Mouse (Mus musculus) right cerebral cortex, postnatal 4 days (tissue): ENCODE results near the gene Eln.
A peak's percentile ranks its signal among the peaks of the same experiment; 100 is the strongest.

Source experiments
- DNase-seq: peaks from one replicate; pipeline ENCODE4 v3.0.0-alpha.2; 2022

The Eln gene

GRCm38 (mm10) chr5:134743991-134744390 is 3.1 kb downstream of the Eln start:
- DNase-seq, result no peak

GRCm38 (mm10) chr5:134742221-134742795 is 4.8 kb downstream of the Eln start:
- DNase-seq, result no peak

- no peak for DNase-seq
Observed at GRCm38 (mm10) chr5:134740501-134741341, 6.4 kb downstream of the Eln start.

- no peak for DNase-seq
Observed at GRCm38 (mm10) chr5:134739951-134740350, 7.2 kb downstream of the Eln start.

GRCm38 (mm10) chr5:134734920-134735319 is 12.2 kb downstream of the Eln start:
- no peak for DNase-seq

GRCm38 (mm10) chr5:134734072-134734471 is 13.1 kb downstream of the Eln start:
- no peak for DNase-seq

GRCm38 (mm10) chr5:134733241-134733640 is 13.9 kb downstream of the Eln start:
- no peak for DNase-seq

GRCm38 (mm10) chr5:134729124-134729523 is 18.0 kb downstream of the Eln start:
- DNase-seq, result no peak

- no peak for DNase-seq
Observed at GRCm38 (mm10) chr5:134728535-134728934, 18.6 kb downstream of the Eln start.

GRCm38 (mm10) chr5:134727001-134727639 is 20.0 kb downstream of the Eln start:
- no peak for DNase-seq

- DNase-seq, result no peak
Observed at GRCm38 (mm10) chr5:134725299-134725698, 21.8 kb downstream of the Eln start.

- DNase-seq, result no peak
Observed at GRCm38 (mm10) chr5:134720058-134720457, 27.1 kb downstream of the Eln start.

GRCm38 (mm10) chr5:134711076-134711475 is 36.0 kb downstream of the Eln start:
- DNase-seq, result no peak

GRCm38 (mm10) chr5:134709275-134709674 is 37.8 kb downstream of the Eln start:
- no peak for DNase-seq

- DNase-seq, result peak; percentile 63
Observed at GRCm38 (mm10) chr5:134704157-134704556, 43.0 kb downstream of the Eln start.

GRCm38 (mm10) chr5:134695539-134695938 is 51.6 kb downstream of the Eln start:
- no peak for DNase-seq

GRCm38 (mm10) chr5:134695082-134695481 is 52.0 kb downstream of the Eln start:
- no peak for DNase-seq

GRCm38 (mm10) chr5:134692704-134693103 is 54.4 kb downstream of the Eln start:
- DNase-seq, result no peak

- DNase-seq, result peak; percentile 91
Observed at GRCm38 (mm10) chr5:134688718-134689284, 58.3 kb downstream of the Eln start.

GRCm38 (mm10) chr5:134688086-134688717 is 58.9 kb downstream of the Eln start, which contains the start of gene Limk1:
TSS of gene Limk1 (minus strand) at chr5:134688598.
- no peak for DNase-seq

- DNase-seq, result no peak
Observed at GRCm38 (mm10) chr5:134687187-134687586, 59.9 kb downstream of the Eln start.

- no peak for DNase-seq
Observed at GRCm38 (mm10) chr5:134686541-134686940, 60.6 kb downstream of the Eln start.

GRCm38 (mm10) chr5:134684398-134684797 is 62.7 kb downstream of the Eln start:
- no peak for DNase-seq
